Mouse (Mus musculus) spleen, adult 2 months (tissue): ENCODE results near the gene B9d2.

Source experiments
- CTCF ChIP-seq: fragments of 200-500 bp; IDR thresholded peaks from 2 replicates; pipeline ENCODE4 v1.5.1; 2011; ENCODE audit warnings: mild to moderate bottlenecking, inconsistent platforms; ENCODE audit not compliant: insufficient read depth, insufficient read length, insufficient replicate concordance; ENCODE audit errors: extremely low read depth
- POLR2A ChIP-seq: fragments of 200-500 bp; IDR thresholded peaks from 2 replicates; pipeline ENCODE4 v1.6.1; 2011; ENCODE audit warnings: low read depth, low read length, inconsistent platforms

- TF ChIP-seq CTCF (no peak), POLR2A (no peak)
Measured at GRCm38 (mm10) chr7:25671686-25672085, 8.9 kb upstream of the B9d2 start.
